Mouse (Mus musculus): ENCODE data around the gene Mettl4. TPM values are rescaled to one million over a fixed set of nuclear protein-coding genes. Genes with fewer than 3 reads are reported as not detected.
A peak's percentile ranks its signal among the peaks of the same experiment; 100 is the strongest.
"Not testable (repeated sequence)": the region's sequence is repeated elsewhere in the genome, so short reads cannot be mapped to it uniquely, and the experiment has no call there.

Mettl4 gene
- 12.6 and 13.8 TPM in 2 replicates for polyA plus RNA-seq (2015; fragmentation: Nextera tagmentation; extraction: Ambion mirVana)

DNA sequence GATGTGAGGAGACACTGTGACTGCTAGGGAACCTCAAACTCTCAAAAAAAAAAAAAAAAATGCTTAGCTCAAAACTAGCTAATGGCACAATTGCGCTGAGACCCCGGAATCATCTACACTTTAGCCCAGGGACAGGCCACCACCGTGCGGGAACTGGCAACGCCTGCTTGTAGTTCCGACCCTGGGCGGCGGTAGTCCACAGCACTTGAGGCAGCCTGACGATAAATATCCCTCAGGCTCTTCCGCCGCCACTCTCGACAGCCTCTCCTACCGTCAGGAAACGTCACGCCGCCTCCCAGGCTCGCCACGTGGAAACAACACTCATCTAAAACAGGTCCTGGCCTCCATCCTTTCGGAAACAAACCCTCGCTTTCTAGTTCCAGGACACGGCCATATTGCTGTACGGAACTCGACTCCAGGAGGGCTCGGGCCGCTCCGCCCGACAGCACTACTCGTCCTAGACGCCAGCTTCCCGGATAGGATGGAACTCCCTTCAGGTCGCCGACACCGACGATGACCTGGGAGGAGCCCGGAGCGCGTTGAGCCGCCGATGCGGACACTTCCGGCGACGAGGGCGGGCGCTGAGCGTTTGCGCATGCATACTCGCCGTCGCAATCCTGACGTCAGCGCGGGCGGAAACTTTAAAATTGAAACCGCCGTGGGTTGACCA, at the start of gene Mettl4:
TSS of gene Mettl4 (minus strand) at position 554 of the 670 bp plus-strand sequence.
- Histone ChIP-seq H3K27ac (peak within 1 kb of the TSS; percentile 90), H3K27me3 (no peaks in the 10 kb centered on the region), H3K9me3 (replicated peaks) (no peaks in the 10 kb centered on the region), H3K4me3 (peak within 1 kb of the TSS; percentile 71), H3K36me3 (no peaks in the 10 kb centered on the region), H3K9ac (peak within 1 kb of the TSS; percentile 63), H3K4me2 (peak within 1 kb of the TSS; percentile 79), H3K4me1 (replicated peaks) (peaks cover 18% of the 10 kb centered on the region)
- peak; percentile 99 for ATAC-seq (replicated peaks; ENCODE audit: insufficient number of reproducible peaks, insufficient read depth, low FRiP score, low read depth)
- under 1% methylated on average over 56 of the region's 56 CpGs for WGBS

DNA sequence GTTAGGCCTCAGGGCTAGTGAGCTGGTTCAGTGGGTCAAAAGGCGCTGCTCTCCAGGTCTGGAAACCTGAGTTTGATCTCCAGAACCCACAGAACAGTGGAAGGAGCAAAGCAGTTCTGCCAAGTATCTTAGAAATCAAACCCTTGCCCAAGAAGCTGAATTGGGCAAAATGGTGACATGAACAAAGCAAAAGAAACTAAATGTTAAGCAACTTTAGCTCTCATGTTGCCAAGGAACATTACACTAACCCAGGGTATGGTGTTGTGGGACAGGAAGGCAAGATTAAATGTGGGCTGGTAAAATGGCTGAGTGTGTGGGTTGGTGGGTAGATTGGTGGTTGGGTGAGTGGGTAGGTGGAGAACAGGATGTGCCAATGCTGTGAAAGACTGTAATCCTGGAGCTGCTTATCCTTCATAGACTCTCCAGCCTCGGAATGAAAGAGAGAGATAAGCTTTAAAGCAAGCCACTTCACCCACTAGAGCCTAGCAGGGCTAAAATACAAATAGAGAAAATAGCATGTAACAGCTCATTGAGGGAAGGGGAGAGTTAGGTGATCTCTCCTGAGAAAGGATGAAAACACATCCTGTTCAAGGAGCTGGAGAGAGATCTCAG, 29.2 kb upstream of the Mettl4 start:
- no peaks in the 10 kb centered on the region for H3K27me3 ChIP-seq
- 49% methylated on average over 2 of the region's 2 CpGs for WGBS
- no peaks in the 10 kb centered on the region for H3K9me3 ChIP-seq (replicated peaks)
- no peak overlapping the region for H3K9ac ChIP-seq
- no peak overlapping the region for H3K4me3 ChIP-seq
- no peak overlapping the region for H3K4me2 ChIP-seq
- no peak for ATAC-seq (replicated peaks; ENCODE audit: insufficient number of reproducible peaks, insufficient read depth, low FRiP score, low read depth)
- H3K4me1 ChIP-seq (replicated peaks), result no peaks in the 10 kb centered on the region
- no peak overlapping the region for H3K27ac ChIP-seq
- peaks cover 23% of the 10 kb centered on the region for H3K36me3 ChIP-seq

DNA sequence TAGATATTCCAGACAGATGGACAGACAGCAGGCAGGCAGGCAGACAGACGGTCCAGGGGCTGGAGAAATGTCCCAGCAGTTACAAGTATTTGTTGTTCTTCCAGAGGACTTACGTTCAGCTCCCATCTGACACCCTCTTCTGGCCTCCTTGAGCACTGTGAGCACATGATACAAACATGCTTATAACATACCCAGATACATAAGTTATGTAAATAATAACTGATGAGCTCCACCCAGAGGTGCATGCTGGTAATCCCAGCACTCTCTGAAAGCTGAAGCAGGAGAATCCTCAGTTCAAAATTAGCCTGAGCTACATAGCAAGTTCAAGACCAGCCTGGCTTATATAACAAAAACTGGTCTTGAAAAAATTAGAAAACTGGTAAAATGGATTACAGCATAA, 18.7 kb upstream of the Mettl4 start:
- 88% methylated on average over 2 of the region's 2 CpGs for WGBS
- Histone ChIP-seq H3K27me3 (no peaks in the 10 kb centered on the region), H3K4me2 (no peak overlapping the region), H3K27ac (no peak overlapping the region), H3K4me3 (no peak overlapping the region), H3K9ac (no peak overlapping the region), H3K9me3 (replicated peaks) (no peaks in the 10 kb centered on the region), H3K4me1 (replicated peaks) (no peaks in the 10 kb centered on the region), H3K36me3 (peaks cover 32% of the 10 kb centered on the region)
- no peak for ATAC-seq (replicated peaks; ENCODE audit: insufficient number of reproducible peaks, insufficient read depth, low FRiP score, low read depth)

- no peak overlapping the region for H3K9ac ChIP-seq
- WGBS, result 90% methylated on average over 3 of the region's 3 CpGs
- H3K27me3 ChIP-seq, result no peaks in the 10 kb centered on the region
- no peaks in the 10 kb centered on the region for H3K9me3 ChIP-seq (replicated peaks)
- no peak for ATAC-seq (replicated peaks; ENCODE audit: insufficient number of reproducible peaks, insufficient read depth, low FRiP score, low read depth)
- no peak overlapping the region for H3K4me3 ChIP-seq
- no peaks in the 10 kb centered on the region for H3K4me1 ChIP-seq (replicated peaks)
- peaks cover 23% of the 10 kb centered on the region for H3K36me3 ChIP-seq
- H3K27ac ChIP-seq, result no peak overlapping the region
- H3K4me2 ChIP-seq, result no peak overlapping the region
These were observed 14.9 kb upstream of the Mettl4 start for GRCm38 (mm10) chr17:94764711-94765110.

DNA sequence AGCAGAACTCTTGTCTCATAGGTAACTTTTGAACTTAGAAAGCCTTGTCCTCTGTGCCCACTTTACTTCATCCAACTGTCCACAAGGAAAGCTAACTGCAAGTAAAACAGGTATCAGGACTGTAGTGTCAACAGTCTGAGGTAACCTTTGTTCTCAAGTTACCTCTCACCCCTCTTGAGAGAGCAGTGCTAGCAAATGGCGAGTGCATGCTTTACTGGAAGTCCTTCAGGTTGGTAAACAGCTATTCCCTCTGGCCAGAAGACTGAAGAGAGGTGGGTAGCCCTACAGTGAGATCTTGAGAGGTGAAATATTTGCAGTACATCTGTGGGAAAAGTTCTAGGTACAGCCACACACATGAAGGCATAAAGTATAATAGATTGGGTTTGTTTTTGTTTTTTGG, 14.2 kb upstream of the Mettl4 start:
- ATAC-seq (replicated peaks; ENCODE audit: insufficient number of reproducible peaks, insufficient read depth, low FRiP score, low read depth), result no peak
- H3K9me3 ChIP-seq (replicated peaks), result no peaks in the 10 kb centered on the region
- H3K36me3 ChIP-seq, result peaks cover 20% of the 10 kb centered on the region
- H3K4me2 ChIP-seq, result no peak overlapping the region
- WGBS, result 81% methylated on average over 1 of the region's 1 CpGs
- H3K9ac ChIP-seq, result no peak overlapping the region
- no peak overlapping the region for H3K27ac ChIP-seq
- H3K27me3 ChIP-seq, result no peaks in the 10 kb centered on the region
- H3K4me3 ChIP-seq, result no peak overlapping the region
- H3K4me1 ChIP-seq (replicated peaks), result no peaks in the 10 kb centered on the region

- Histone ChIP-seq H3K4me1 (replicated peaks) (no peaks in the 10 kb centered on the region), H3K27me3 (no peaks in the 10 kb centered on the region), H3K4me2 (no peak overlapping the region), H3K9ac (no peak overlapping the region), H3K9me3 (replicated peaks) (no peaks in the 10 kb centered on the region), H3K36me3 (peaks cover 16% of the 10 kb centered on the region), H3K4me3 (no peak overlapping the region), H3K27ac (no peak overlapping the region)
- no peak for ATAC-seq (replicated peaks; ENCODE audit: insufficient number of reproducible peaks, insufficient read depth, low FRiP score, low read depth)
- WGBS, result 94% methylated on average over 3 of the region's 3 CpGs
These were observed 12.6 kb upstream of the Mettl4 start for GRCm38 (mm10) chr17:94762405-94762804.

DNA sequence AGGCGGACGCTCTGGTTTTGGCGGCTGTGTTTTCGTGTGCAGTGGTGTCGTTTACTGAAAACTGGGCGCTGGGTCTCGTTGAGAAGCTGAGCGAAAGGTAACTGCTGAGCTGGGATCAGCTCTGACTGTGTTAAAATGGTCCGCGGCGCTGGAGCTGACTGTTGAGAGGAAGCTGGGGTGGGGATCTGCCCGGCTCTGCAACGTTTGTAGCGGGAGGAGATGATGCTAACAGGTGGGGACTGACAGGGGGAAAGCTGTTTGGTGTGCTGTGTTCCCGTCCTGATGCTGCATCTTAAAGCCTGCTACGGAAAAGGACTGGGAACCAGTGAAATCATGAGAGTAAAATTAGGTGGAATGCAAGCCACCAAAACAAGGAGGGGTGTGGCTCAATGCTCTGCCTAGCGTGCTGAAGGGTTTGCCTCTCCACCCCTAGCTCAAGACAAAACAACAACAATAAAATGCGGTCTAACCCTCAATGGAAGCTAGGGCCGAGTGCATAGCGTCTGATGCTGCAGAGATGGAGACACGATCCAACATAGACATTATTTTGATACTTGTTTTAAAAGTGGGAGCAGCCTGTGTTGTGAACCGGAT, 414 bp upstream of the Mettl4 start:
- H3K4me1 ChIP-seq (replicated peaks), result peaks cover 18% of the 10 kb centered on the region

DNA sequence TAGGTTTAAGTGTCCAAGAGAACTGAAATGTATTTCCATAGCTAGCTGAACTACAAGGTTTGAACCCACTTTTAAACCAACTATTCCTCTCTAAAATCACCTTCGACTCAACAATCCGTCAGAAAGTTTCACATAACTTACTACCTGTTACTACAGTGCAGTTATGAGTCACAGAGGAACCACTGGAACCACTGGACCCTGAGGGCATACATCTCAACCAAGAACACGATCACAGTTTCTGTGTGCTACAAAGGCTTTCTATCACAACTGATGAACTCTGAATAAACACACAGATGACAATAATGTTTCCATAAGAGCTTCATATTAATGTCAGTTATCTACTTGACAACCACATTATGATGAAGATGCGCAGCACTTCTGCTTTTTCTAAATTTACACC, 11.6 kb downstream of the Mettl4 start:
- no peak overlapping the region for H3K4me2 ChIP-seq
- 82% methylated on average over 4 of the region's 4 CpGs for WGBS
- H3K4me3 ChIP-seq, result no peak overlapping the region
- peaks cover 11% of the 10 kb centered on the region; the same call in 1 of the 2 replicates for H3K36me3 ChIP-seq
- no peak overlapping the region for H3K27ac ChIP-seq
- ATAC-seq (replicated peaks; ENCODE audit: insufficient number of reproducible peaks, insufficient read depth, low FRiP score, low read depth), result no peak
- no peak overlapping the region for H3K9ac ChIP-seq
- H3K4me1 ChIP-seq (replicated peaks), result no peaks in the 10 kb centered on the region
- H3K27me3 ChIP-seq, result no peaks in the 10 kb centered on the region
- no peaks in the 10 kb centered on the region for H3K9me3 ChIP-seq (replicated peaks)

More for the DNA sequence above, 414 bp upstream of the Mettl4 start:
- H3K27ac ChIP-seq, result peak overlapping the region; percentile 90
- ATAC-seq (replicated peaks; ENCODE audit: insufficient number of reproducible peaks, insufficient read depth, low FRiP score, low read depth), result no peak
- no peaks in the 10 kb centered on the region for H3K27me3 ChIP-seq
- peak overlapping the region; percentile 71 for H3K4me3 ChIP-seq
- no peaks in the 10 kb centered on the region for H3K36me3 ChIP-seq
- peak overlapping the region; percentile 79 for H3K4me2 ChIP-seq
- peak overlapping the region; percentile 63 for H3K9ac ChIP-seq
- WGBS, result under 1% methylated on average over 22 of the region's 22 CpGs
- H3K9me3 ChIP-seq (replicated peaks), result no peaks in the 10 kb centered on the region

DNA sequence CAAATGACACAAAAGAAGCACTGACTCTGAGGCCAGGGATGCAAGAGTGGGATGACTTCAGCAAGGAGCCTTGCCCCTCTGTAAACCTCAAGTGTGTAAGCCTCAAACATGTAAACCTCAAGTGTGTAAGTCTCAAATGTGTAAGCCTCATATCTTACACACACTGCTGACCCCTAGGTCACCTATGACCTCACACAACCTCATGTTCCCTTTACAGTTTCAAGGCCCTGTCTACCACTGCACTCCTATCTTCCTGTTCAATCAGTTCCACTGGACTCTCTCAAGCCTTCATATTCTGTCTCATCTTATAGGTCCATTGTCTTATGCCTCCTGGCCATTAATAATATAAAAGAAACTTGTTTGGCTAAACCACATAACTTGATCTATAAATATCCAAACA, 13.9 kb downstream of the Mettl4 start:
- H3K4me1 ChIP-seq (replicated peaks), result no peaks in the 10 kb centered on the region
- H3K4me3 ChIP-seq, result no peak overlapping the region
- no peak for ATAC-seq (replicated peaks; ENCODE audit: insufficient number of reproducible peaks, insufficient read depth, low FRiP score, low read depth)
- H3K36me3 ChIP-seq, result peaks cover 15% of the 10 kb centered on the region
- H3K27me3 ChIP-seq, result no peaks in the 10 kb centered on the region
- no peak overlapping the region for H3K27ac ChIP-seq
- no peak overlapping the region for H3K9ac ChIP-seq
- no peaks in the 10 kb centered on the region for H3K9me3 ChIP-seq (replicated peaks)
- H3K4me2 ChIP-seq, result no peak overlapping the region

GRCm38 (mm10) chr17:94735437-94735836, 14.4 kb downstream of the Mettl4 start:
- H3K9ac ChIP-seq, result no peak overlapping the region
- peaks cover 14% of the 10 kb centered on the region for H3K36me3 ChIP-seq
- 54% methylated on average over 4 of the region's 4 CpGs for WGBS
- H3K27me3 ChIP-seq, result no peaks in the 10 kb centered on the region
- H3K4me2 ChIP-seq, result no peak overlapping the region
- no peaks in the 10 kb centered on the region for H3K4me1 ChIP-seq (replicated peaks)
- H3K9me3 ChIP-seq (replicated peaks), result no peaks in the 10 kb centered on the region
- no peak overlapping the region for H3K27ac ChIP-seq
- no peak for ATAC-seq (replicated peaks; ENCODE audit: insufficient number of reproducible peaks, insufficient read depth, low FRiP score, low read depth)
- H3K4me3 ChIP-seq, result no peak overlapping the region

- not testable (repeated sequence) for H3K27me3 ChIP-seq; H3K4me1 ChIP-seq (replicated peaks); H3K4me2 ChIP-seq; ATAC-seq (replicated peaks; ENCODE audit: insufficient number of reproducible peaks, insufficient read depth, low FRiP score, low read depth); H3K9ac ChIP-seq; H3K9me3 ChIP-seq (replicated peaks); H3K27ac ChIP-seq; H3K4me3 ChIP-seq
- WGBS, result 31% methylated on average over 2 of the region's 2 CpGs
- H3K36me3 ChIP-seq, result peaks cover 14% of the 10 kb centered on the region
These were observed 19.4 kb downstream of the Mettl4 start for GRCm38 (mm10) chr17:94730416-94730815.
